Mouse (Mus musculus) central nervous system, embryonic 14 days (tissue): ENCODE data around the gene Gm11237. TPM values are rescaled to one million over a fixed set of nuclear protein-coding genes. Genes with fewer than 3 reads are reported as not detected.

ENCODE experiments used
- polyA plus RNA-seq: library from polyadenylated mRNA; depleted of rRNA; stranded (reverse); fragments of >200 nt; gene quantifications from 2 replicates; pipeline ENCODE4 v1.2.3, GENCODE M21; 2012; rRNA removed

The Gm11237 gene
- polyA plus RNA-seq: not detected in 2 replicates

DNA sequence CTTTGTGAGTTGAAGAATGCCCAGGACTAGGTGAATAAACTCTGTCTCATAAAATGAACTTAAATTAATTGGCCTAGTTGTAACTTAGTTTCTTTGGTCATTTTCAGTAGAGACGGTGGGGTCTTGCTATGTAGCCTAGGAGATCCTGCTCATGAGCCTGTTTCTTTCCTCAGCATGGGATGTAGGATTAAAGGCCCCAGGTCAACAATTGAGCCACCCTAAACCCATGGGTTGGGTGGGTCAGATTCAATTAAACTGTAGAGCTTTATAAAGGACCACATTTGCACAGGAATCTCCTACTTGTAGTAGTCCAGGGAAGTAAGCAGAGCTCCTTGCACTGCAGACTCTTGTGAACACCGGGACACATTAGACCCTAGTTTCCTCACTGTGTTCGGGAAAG is at the start of gene Gm11237:
Gene Gm11237, plus strand, starts transcription at position 301 of the 400 bp plus-strand sequence.

DNA sequence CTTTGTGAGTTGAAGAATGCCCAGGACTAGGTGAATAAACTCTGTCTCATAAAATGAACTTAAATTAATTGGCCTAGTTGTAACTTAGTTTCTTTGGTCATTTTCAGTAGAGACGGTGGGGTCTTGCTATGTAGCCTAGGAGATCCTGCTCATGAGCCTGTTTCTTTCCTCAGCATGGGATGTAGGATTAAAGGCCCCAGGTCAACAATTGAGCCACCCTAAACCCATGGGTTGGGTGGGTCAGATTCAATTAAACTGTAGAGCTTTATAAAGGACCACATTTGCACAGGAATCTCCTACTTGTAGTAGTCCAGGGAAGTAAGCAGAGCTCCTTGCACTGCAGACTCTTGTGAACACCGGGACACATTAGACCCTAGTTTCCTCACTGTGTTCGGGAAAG is 15.2 kb upstream of the Gm11237 start, which contains the start of gene Gm11238:
Gene Gm11238, plus strand, starts transcription at position 301 of the 400 bp plus-strand sequence.

DNA sequence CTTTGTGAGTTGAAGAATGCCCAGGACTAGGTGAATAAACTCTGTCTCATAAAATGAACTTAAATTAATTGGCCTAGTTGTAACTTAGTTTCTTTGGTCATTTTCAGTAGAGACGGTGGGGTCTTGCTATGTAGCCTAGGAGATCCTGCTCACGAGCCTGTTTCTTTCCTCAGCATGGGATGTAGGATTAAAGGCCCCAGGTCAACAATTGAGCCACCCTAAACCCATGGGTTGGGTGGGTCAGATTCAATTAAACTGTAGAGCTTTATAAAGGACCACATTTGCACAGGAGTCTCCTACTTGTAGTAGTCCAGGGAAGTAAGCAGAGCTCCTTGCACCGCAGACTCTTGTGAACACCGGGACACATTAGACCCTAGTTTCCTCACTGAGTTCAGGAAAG is 15.0 kb downstream of the Gm11237 start, which contains the start of gene Gm11236:
Gene Gm11236, plus strand, starts transcription at position 301 of the 400 bp plus-strand sequence.

DNA sequence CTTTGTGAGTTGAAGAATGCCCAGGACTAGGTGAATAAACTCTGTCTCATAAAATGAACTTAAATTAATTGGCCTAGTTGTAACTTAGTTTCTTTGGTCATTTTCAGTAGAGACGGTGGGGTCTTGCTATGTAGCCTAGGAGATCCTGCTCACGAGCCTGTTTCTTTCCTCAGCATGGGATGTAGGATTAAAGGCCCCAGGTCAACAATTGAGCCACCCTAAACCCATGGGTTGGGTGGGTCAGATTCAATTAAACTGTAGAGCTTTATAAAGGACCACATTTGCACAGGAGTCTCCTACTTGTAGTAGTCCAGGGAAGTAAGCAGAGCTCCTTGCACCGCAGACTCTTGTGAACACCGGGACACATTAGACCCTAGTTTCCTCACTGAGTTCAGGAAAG is 45.3 kb downstream of the Gm11237 start, which contains the start of gene Gm11239:
Gene Gm11239, plus strand, starts transcription at position 301 of the 400 bp plus-strand sequence.

Other genes starting within 250 kb of the Gm11237 start
- not detected in 2 replicates for gene Gm11487, start 217.9 kb upstream of the Gm11237 start, polyA plus RNA-seq
- gene Gm11238, start 15.1 kb upstream of the Gm11237 start, polyA plus RNA-seq: not detected in 2 replicates
- gene Gm11236, start 15.1 kb downstream of the Gm11237 start, polyA plus RNA-seq: not detected in 2 replicates
- not detected in 2 replicates for gene Gm11239, start 45.4 kb downstream of the Gm11237 start, polyA plus RNA-seq
- gene Gm428, start 60.5 kb downstream of the Gm11237 start, polyA plus RNA-seq: not detected in 2 replicates
- 0.14 and 0.51 TPM in 2 replicates for gene Rasef, start 168.0 kb downstream of the Gm11237 start, polyA plus RNA-seq